Mouse (Mus musculus): ENCODE data around the gene Hpd. TPM values are rescaled to one million over a fixed set of nuclear protein-coding genes. Genes with fewer than 3 reads are reported as not detected.

Gene Hpd
- total RNA-seq, 2 experiments from 2014 or later, result not detected

DNA sequence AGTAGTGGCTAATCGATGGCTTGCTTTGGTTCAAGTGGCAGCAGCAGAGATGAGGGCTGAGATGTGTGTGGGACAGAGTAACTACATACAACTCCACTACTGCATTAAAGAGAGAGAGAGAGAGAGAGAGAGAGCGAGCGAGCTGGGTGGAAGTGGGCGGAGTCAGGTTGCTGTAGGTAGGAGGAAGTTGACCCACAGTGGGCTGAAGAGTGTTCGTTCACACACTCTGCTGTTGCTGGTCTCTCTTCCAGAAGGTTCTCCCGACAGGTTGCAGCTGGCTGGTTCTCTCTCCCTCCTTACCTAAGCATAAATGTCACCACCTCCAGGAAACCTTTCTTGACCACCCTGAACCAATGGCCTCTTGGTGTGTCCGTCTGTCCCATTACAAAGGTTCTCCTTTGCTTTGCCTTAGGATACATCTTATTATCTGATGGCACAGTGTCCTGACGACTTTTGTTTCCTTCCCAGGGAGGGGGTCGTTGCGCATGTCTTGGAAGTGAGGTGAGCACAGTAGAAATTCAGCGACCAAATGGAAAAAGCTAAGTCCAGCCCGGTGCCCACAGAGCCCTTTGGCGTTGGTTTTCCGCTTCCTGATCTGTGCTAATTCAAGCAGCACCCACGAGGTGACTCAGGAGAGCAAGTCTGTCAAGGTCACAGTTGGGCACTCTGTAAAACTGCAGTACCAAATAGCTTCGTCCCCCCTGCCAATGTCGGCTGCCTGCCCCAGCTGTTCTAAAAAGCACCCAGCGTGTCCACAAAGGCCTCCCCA lies 56.7 kb downstream of the Hpd start:
- no peak for DNase-seq (ENCODE audit: low spot score in 2 of 2)
- intact Hi-C loops (cut with DNase I), result no loop called here

DNA sequence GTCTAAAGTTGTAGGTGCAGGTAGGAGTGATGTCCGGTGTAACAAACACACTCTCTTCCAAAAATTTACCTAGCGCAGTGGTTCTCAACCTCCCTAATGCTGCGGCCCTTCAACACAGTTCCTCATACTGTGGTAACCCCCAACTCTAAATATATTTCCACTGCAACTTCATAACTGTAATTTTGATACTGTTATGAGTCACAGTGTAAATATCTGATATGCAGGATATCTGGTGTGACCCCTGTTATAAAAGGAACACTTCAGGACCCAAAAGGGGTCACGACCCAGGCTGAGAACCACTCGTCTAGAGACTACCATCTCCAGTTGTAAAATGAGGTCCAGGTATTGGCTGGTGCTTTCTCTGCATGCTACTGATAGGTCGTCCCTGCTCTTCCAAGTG lies 57.4 kb downstream of the Hpd start:
- no peak for DNase-seq (ENCODE audit: low spot score in 2 of 2)
- intact Hi-C loops (cut with DNase I), result no loop called here

DNA sequence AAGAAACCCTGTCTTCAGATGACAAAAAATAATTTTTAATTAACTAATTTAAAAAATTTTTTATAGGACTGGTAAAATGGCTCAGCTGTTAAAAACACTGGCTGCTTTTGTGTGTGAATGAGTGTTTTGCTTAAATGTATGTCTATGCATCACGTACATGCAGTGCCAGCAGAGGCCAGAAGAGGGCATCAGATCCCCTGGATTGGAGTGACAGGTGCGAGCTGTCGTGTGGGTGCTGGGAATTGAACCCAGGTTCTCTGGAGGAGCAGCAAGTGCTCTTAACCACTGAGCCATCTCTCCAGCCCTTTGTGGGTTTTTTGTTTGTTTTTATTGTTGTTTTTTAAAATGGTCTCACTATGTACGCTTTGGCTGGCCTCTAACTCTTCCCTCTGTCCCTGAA lies 60.3 kb downstream of the Hpd start:
- no peak for DNase-seq (ENCODE audit: low spot score in 2 of 2)

More for the DNA sequence above, 60.3 kb downstream of the Hpd start:
- intact Hi-C loops (cut with DNase I), result no loop called here

Other genes starting within 250 kb of the Hpd start
- 10 to 100 TPM; 23.7 to 27.3 TPM for gene Kdm2b, start 192.9 kb downstream of the Hpd start, total RNA-seq (2021)
- 1 to 10 TPM; 7.0 to 7.9 TPM for gene Orai1, start 167.7 kb downstream of the Hpd start, total RNA-seq (2021)
- not detected for gene Morn3, start 135.7 kb downstream of the Hpd start, total RNA-seq (2021)
- 10 to 100 TPM; 13.2 to 17.7 TPM for gene Tmem120b, start 114.3 kb downstream of the Hpd start, total RNA-seq (2021)
- gene Rhof, start 50.0 kb downstream of the Hpd start, total RNA-seq (2021), result 10 to 100 TPM; 51.3 to 53.0 TPM
- 10 to 100 TPM; 27.9 to 35.0 TPM for gene Setd1b, start 40.5 kb downstream of the Hpd start, total RNA-seq (2021)
- gene Psmd9, start 13.3 kb downstream of the Hpd start, total RNA-seq (2021), result 10 to 100 TPM; 28.6 to 29.6 TPM
- gene Wdr66, start 69.4 kb upstream of the Hpd start, total RNA-seq (2021), result 1 to 10 TPM; 4.7 to 6.7 TPM
- gene Bcl7a, start 161.1 kb upstream of the Hpd start, total RNA-seq (2021), result 10 to 100 TPM; 69.0 to 71.7 TPM
- gene Mlxip, start 212.1 kb upstream of the Hpd start, total RNA-seq (2021), result 10 to 100 TPM; 15.3 to 19.4 TPM

Measured in left cerebral cortex, postnatal 36 days (tissue).